In the genomic region with DNA sequence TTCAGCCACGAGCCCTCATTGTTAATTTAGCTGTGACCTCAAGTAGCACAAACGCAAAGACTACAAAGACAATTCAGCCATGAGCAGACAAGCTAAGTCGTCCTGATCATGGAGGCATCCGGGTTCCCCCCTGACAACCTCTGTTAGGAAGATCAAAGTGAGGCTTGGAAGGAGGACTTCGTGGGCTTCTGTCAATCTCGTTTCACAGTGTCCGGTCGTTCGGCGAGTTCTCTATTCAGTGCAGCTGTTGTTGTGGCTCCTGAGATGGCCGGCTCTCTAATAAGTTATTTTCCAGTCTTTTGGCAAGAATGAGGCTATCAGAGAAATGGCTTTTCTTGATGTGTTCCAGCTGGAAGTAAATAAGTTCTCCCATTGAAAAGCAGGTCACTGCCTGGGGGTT, we compare ENCODE assay signal across 10 mouse cellular contexts.
DNase-seq lines count a peak whose midpoint lies in the region; ATAC-seq and TF ChIP-seq lines count a peak whose summit lies in the region.
"Had no signal": no experiment of that assay in that cellular context is flagged by ENCODE, and none has a peak within 500 bp of the region (broad histone marks: within the 10 kb centered on the region; RNA-seq: fewer than 3 reads in every experiment).

No protein-coding gene starts in this region.

- ATAC-seq in forebrain, embryonic 12.5 days (ENCODE audit: low FRiP score) = 0 out of 2 replicates have a peak, but pooled peaks have one; percentile 33
- ATAC-seq in forebrain, postnatal 0 days = no peak
- peak; percentile 43; the same call in 1 of the 2 replicates for ATAC-seq in hindbrain, postnatal 0 days

- H3K4me3 ChIP-seq in forebrain, embryonic 12.5 days (replicated peaks) = no peak overlapping the region
- H3K4me3 ChIP-seq in forebrain, postnatal 0 days (ENCODE audit: low read depth, low read length) = no peak overlapping the region
- no peak overlapping the region for H3K4me3 ChIP-seq in hindbrain, postnatal 0 days (ENCODE audit: low read length)

- no peak overlapping the region for H3K9ac ChIP-seq in forebrain, embryonic 12.5 days
- no peak overlapping the region for H3K9ac ChIP-seq in forebrain, postnatal 0 days
- no peak overlapping the region for H3K9ac ChIP-seq in hindbrain, postnatal 0 days (replicated peaks; ENCODE audit: low read length)

- peaks cover 30% of the 10 kb centered on the region for H3K4me1 ChIP-seq in forebrain, embryonic 12.5 days
- no peaks in the 10 kb centered on the region for H3K4me1 ChIP-seq in forebrain, postnatal 0 days (ENCODE audit: insufficient read depth)
- no peaks in the 10 kb centered on the region for H3K4me1 ChIP-seq in hindbrain, postnatal 0 days (ENCODE audit: insufficient read depth, low read length)

- H3K27me3 ChIP-seq in forebrain, embryonic 12.5 days = peaks cover 7% of the 10 kb centered on the region; the same call in 1 of the 2 replicates
- H3K27me3 ChIP-seq in forebrain, postnatal 0 days (ENCODE audit: insufficient read depth, low read length) = no peaks in the 10 kb centered on the region
- no peaks in the 10 kb centered on the region for H3K27me3 ChIP-seq in hindbrain, postnatal 0 days (ENCODE audit: insufficient read depth, low read length)

- TF ChIP-seq CTCF in forebrain, postnatal 0 days (IDR thresholded peaks at IDR 0.05; ENCODE audit: low read depth) = no peak
- TF ChIP-seq CTCF in hindbrain, postnatal 0 days (IDR thresholded peaks at IDR 0.05; ENCODE audit: low read depth) = no peak

- no peak for DNase-seq in forebrain, postnatal 0 days
- peak; percentile 43 for DNase-seq in Muller cell, postnatal 12 days (ENCODE audit: inconsistent ontology term)
- DNase-seq in hindbrain, postnatal 0 days (ENCODE audit: low spot score) = no peak
- peak; percentile 23 for DNase-seq in lung, postnatal 10 days
- DNase-seq in adrenal gland, postnatal 36 days = no peak
- DNase-seq in testis, postnatal 14 days (ENCODE audit: low spot score) = no peak
- no peak for DNase-seq in right cerebral cortex, postnatal 25 days
- DNase-seq: gastrocnemius, postnatal 10 days; thymus, postnatal 25 days had no signal

- no peaks in the 10 kb centered on the region for H3K9me3 ChIP-seq in forebrain, embryonic 12.5 days
- no peaks in the 10 kb centered on the region for H3K9me3 ChIP-seq in forebrain, postnatal 0 days (ENCODE audit: low read length)
- no peaks in the 10 kb centered on the region for H3K9me3 ChIP-seq in hindbrain, postnatal 0 days (ENCODE audit: low read length)

- no peaks in the 10 kb centered on the region for H3K36me3 ChIP-seq in forebrain, embryonic 12.5 days (replicated peaks)
- no peaks in the 10 kb centered on the region for H3K36me3 ChIP-seq in forebrain, postnatal 0 days (ENCODE audit: insufficient read depth)
- no peaks in the 10 kb centered on the region for H3K36me3 ChIP-seq in hindbrain, postnatal 0 days (ENCODE audit: insufficient read depth, low read length)

- no peak overlapping the region for H3K27ac ChIP-seq in forebrain, embryonic 12.5 days
- no peak overlapping the region for H3K27ac ChIP-seq in forebrain, postnatal 0 days (ENCODE audit: low read depth, low read length)
- H3K27ac ChIP-seq in hindbrain, postnatal 0 days = no peak overlapping the region

- H3K4me2 ChIP-seq in forebrain, embryonic 12.5 days = peak overlapping the region; percentile 21; the same call in 1 of the 2 replicates
- H3K4me2 ChIP-seq in forebrain, postnatal 0 days (ENCODE audit: low read depth) = no peak overlapping the region
- no peak overlapping the region for H3K4me2 ChIP-seq in hindbrain, postnatal 0 days (ENCODE audit: low read depth, low read length)

- 5% methylated on average over 11 of the region's 11 CpGs for WGBS in forebrain, embryonic 12.5 days
- WGBS in forebrain, postnatal 0 days = 6% methylated on average over 11 of the region's 11 CpGs
- 11% methylated on average over 11 of the region's 11 CpGs for WGBS in hindbrain, postnatal 0 days

Comparison
In these comparisons a context has a peak if more than half of its experiments do, and no peak if none do; other contexts are left out.
1. DNase-seq: peak in Muller cell, postnatal 12 days (single experiment) and lung, postnatal 10 days (single experiment); none in forebrain, postnatal 0 days (single experiment), hindbrain, postnatal 0 days (single experiment), adrenal gland, postnatal 36 days (0 of 2), testis, postnatal 14 days (single experiment) and right cerebral cortex, postnatal 25 days (single experiment).